Mouse (Mus musculus) neural tube, embryonic 15.5 days (tissue): ENCODE measurements around the gene Cep83. TPM values are rescaled to one million over a fixed set of nuclear protein-coding genes. Genes with fewer than 3 reads are reported as not detected.

Experiments used
- ATAC-seq: fragments of 200-750 bp; cut with Nextera tagmentation; 2 replicates; pipeline ENCODE4 v1.8.0; 2017; ENCODE audit warnings: mild to moderate bottlenecking, moderate TSS enrichment, moderate library complexity; ENCODE audit not compliant: low FRiP score
- H3K27ac ChIP-seq: fragments of 300-500 bp; sonication (generic); replicated peaks from 2 replicates; pipeline ENCODE4 v1.5.1; 2015; ENCODE audit warnings: mild to moderate bottlenecking, inconsistent platforms
- H3K27me3 ChIP-seq: fragments of 300-500 bp; sonication (generic); replicated peaks from 2 replicates; pipeline ENCODE4 v1.6.1; 2015; ENCODE audit warnings: inconsistent platforms
- H3K36me3 ChIP-seq: fragments of 300-500 bp; sonication (generic); 2 replicates; pipeline ENCODE4 v1.6.1; 2015; ENCODE audit warnings: inconsistent platforms
- H3K4me1 ChIP-seq: fragments of 300-500 bp; sonication (generic); 2 replicates; pipeline ENCODE4 v1.6.1; 2015; ENCODE audit warnings: inconsistent platforms
- H3K4me2 ChIP-seq: fragments of 300-500 bp; sonication (generic); 2 replicates; pipeline ENCODE4 v1.6.1; 2015; ENCODE audit warnings: inconsistent platforms, mild to moderate bottlenecking, moderate library complexity
- H3K4me3 ChIP-seq: fragments of 300-500 bp; sonication (generic); replicated peaks from 2 replicates; pipeline ENCODE4 v1.5.1; 2015; ENCODE audit warnings: mild to moderate bottlenecking, inconsistent platforms
- H3K9ac ChIP-seq: fragments of 300-500 bp; sonication (generic); replicated peaks from 2 replicates; pipeline ENCODE4 v1.6.1; 2015; ENCODE audit warnings: mild to moderate bottlenecking, inconsistent platforms
- H3K9me3 ChIP-seq: fragments of 300-500 bp; sonication (generic); replicated peaks from 2 replicates; pipeline ENCODE4 v1.6.1; 2016; ENCODE audit warnings: inconsistent platforms
- WGBS: fragments of 180-500 bp; shearing (Covaris S2); methylation state at CpG from one replicate; pipeline ENCODE4 v1.1.7; 2015; ENCODE audit warnings: mixed read lengths; 5-methylcytosine and 5-hydroxymethylcytosine counted together
- polyA plus RNA-seq: library from polyadenylated mRNA; unstranded; fragments of >200 nt; fragmentation: Nextera tagmentation; extraction: Ambion mirVana; gene quantifications from 2 replicates; pipeline ENCODE4 v1.2.1, GENCODE M21; 2015

The Cep83 gene
- polyA plus RNA-seq, 1 experiment from 2014 or later, result 21.9 TPM

DNA sequence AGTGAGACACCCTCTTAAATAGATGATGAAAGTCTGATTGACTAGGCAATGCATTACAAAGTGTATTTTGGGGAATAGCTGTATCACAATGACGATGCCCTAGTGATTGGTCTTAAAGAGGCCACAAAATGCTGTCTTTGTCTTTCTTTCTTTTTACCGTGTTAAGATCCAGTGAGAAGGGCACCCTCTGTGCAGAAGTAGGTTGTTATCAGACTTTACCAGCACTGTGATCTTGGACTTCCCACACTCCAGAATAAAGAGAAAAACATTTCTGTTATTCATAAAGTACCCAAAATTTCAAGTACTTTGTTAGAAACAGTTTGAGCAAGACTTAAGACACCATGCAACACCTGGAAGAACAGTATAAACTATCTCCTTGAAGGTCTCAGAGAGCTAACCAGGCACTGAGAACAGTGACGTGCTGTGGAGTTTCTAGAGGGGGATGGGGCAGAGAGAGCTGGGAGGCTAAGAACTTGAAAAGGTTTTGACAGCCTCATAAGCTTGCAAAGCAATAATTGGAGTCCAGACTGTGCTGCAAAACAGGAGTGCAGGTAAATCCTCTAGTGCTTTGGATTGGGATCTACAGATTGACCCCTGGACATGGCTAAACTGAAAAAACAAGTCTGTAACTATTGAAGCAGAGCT lies 92.3 kb downstream of the Cep83 start:
- H3K4me1 ChIP-seq, result no peaks in the 10 kb centered on the region
- no peak overlapping the region for H3K4me2 ChIP-seq
- no peak overlapping the region for H3K27ac ChIP-seq
- H3K4me3 ChIP-seq, result no peak overlapping the region
- 0 out of 2 replicates have a peak, but pooled peaks cover 9% of the 10 kb centered on the region for H3K36me3 ChIP-seq
- no peak overlapping the region for H3K9ac ChIP-seq
- H3K27me3 ChIP-seq, result no peaks in the 10 kb centered on the region
- ATAC-seq, result no peak
- H3K9me3 ChIP-seq, result no peaks in the 10 kb centered on the region
- WGBS, result 87% methylated on average over 3 of the region's 3 CpGs

DNA sequence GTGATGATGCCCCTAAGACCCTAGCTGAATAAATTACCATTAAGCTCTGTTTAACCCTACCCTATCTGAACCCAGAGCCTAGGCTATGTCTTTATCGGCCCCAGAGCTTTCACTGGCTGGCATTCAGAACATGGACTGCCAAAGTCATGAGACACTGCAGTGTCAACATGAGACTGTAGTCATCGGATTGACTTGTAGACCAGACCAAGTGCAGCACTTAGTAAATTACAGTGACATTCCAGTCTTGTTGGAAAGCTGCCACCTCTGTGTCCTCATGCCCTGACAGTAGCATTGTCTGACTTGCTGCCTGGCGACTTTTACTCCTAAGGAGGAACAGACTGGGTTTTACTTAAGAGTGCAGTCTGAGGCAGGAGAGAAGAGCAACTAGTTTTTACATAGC lies 100.8 kb downstream of the Cep83 start:
- Histone ChIP-seq H3K4me2 (no peak overlapping the region), H3K4me1 (no peaks in the 10 kb centered on the region), H3K4me3 (no peak overlapping the region), H3K9ac (no peak overlapping the region), H3K36me3 (peaks cover 20% of the 10 kb centered on the region), H3K9me3 (no peaks in the 10 kb centered on the region), H3K27me3 (no peaks in the 10 kb centered on the region), H3K27ac (no peak overlapping the region)
- 55% methylated on average over 3 of the region's 3 CpGs for WGBS
- ATAC-seq, result no peak

DNA sequence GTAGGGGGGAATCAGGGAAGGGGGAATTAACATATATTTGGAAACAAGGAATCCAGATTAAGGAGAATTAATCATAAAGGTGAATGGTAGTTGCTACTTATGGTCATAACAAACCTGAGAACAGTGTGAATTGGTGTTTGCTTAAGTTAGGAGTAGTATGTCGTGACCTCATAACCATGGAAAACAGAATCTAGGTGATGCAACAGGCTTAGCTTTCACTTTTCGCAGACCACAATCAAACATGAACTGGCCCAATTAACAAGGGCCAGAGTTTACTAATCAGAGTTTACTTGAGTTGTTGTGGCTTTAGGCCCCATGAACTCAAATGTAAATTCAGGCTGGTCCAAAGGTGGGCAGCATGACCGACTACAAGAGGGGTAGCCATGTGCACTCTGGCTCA lies 105.5 kb downstream of the Cep83 start:
- no peak overlapping the region for H3K4me2 ChIP-seq
- H3K9me3 ChIP-seq, result no peaks in the 10 kb centered on the region
- peaks cover 33% of the 10 kb centered on the region for H3K36me3 ChIP-seq
- no peaks in the 10 kb centered on the region for H3K4me1 ChIP-seq
- no peak for ATAC-seq
- H3K27me3 ChIP-seq, result no peaks in the 10 kb centered on the region
- H3K4me3 ChIP-seq, result no peak overlapping the region
- WGBS, result 96% methylated on average over 3 of the region's 3 CpGs
- H3K9ac ChIP-seq, result no peak overlapping the region
- no peak overlapping the region for H3K27ac ChIP-seq

DNA sequence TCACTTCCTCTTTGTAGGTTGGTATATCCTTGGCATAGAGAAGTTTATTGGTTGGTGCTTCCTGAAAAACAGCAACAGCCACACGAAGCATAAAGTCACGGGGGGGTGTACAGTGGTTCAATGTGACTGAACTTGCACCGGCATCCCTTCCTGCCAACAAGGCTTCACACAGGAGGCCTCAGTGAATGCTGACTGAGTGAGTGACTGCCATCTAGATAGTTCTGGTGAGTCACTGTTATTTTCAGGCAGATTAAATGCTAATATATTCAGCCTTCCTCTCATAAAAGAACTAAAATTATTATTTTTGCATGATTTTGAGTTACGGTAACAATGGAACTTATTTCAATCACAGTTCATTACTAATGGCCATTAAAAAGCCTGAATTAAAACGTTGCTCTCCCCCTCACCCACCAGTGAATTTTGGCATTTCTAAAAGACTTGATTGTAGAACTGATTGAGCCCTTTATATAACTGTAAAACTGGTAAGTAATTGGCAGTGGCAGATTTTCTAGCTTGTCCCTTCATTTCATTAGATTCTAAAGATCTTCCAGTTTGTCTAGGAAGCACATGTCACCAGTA lies 106.3 kb downstream of the Cep83 start:
- Histone ChIP-seq H3K27ac (no peak overlapping the region), H3K4me3 (no peak overlapping the region), H3K9ac (no peak overlapping the region), H3K4me1 (peaks cover 5% of the 10 kb centered on the region; the same call in 1 of the 2 replicates), H3K27me3 (no peaks in the 10 kb centered on the region), H3K36me3 (peaks cover 39% of the 10 kb centered on the region), H3K9me3 (no peaks in the 10 kb centered on the region), H3K4me2 (no peak overlapping the region)
- ATAC-seq, result no peak
- 89% methylated on average over 5 of the region's 5 CpGs for WGBS

DNA sequence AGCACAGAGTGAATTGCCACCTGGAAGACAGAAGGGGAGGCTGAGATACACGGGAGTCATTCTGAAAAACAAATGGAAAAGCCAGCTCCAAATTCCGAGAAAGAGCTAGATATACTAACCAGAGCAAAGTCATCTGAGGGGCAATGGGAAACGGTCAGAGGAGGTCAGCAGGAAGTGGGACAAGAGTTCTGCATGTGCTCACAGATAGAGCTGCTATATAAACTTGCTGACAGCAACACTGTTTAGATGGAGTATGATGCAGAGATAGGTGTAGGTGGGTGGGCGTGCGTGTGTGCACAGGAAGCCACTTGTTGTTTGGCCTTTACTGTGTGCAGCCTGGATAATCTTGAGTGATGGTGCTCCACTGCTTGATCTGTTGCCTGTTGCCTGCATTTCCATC lies 109.7 kb downstream of the Cep83 start:
- Histone ChIP-seq H3K9ac (no peak overlapping the region), H3K4me2 (no peak overlapping the region), H3K36me3 (peaks cover 42% of the 10 kb centered on the region), H3K4me3 (no peak overlapping the region), H3K27ac (no peak overlapping the region), H3K27me3 (no peaks in the 10 kb centered on the region), H3K4me1 (peaks cover 5% of the 10 kb centered on the region; the same call in 1 of the 2 replicates), H3K9me3 (no peaks in the 10 kb centered on the region)
- ATAC-seq, result no peak
- WGBS, result 70% methylated on average over 5 of the region's 5 CpGs

DNA sequence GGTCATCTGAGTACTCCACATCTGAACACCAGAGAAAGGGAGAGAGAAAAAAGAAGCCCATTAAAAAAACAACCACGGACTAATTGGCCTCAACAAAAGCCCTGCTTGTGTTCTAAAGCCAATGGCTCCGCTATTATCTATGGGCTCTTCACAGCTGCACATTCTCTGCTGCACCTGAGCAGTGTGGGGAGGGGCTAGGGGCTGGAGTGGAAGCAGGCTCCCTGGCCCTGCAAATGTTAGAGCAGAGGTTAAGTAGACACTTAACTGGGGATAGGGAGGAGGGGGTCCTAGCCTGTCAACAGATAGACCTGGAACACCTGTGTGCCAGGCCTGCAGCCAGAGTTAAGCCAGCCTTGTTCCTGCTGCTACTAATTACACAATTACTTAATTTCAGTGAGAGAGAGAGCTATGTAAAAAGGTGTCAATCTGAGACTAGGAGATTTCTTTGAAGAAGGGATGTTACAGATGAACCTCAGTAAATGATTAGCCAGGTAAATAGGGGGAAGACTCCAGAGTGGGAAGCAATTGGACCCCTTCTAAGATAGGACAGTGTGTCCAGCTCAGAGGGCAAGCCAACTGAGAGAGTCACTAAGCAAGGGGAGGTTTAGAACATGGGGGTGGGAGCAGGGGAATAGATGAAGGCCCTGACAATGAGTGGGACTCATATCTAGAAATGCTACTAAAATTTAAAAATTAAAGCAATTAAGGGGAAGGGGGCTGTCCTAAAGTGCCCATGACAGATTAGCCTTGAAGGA lies 111.2 kb downstream of the Cep83 start:
- Histone ChIP-seq H3K27ac (no peak overlapping the region), H3K4me2 (no peak overlapping the region), H3K27me3 (no peaks in the 10 kb centered on the region), H3K36me3 (peaks cover 32% of the 10 kb centered on the region), H3K9me3 (no peaks in the 10 kb centered on the region), H3K4me3 (no peak overlapping the region), H3K9ac (no peak overlapping the region), H3K4me1 (peaks cover 10% of the 10 kb centered on the region)
- WGBS, result 14% methylated on average over 2 of the region's 2 CpGs
- ATAC-seq, result 0 out of 2 replicates have a peak, but pooled peaks have one; percentile 38

DNA sequence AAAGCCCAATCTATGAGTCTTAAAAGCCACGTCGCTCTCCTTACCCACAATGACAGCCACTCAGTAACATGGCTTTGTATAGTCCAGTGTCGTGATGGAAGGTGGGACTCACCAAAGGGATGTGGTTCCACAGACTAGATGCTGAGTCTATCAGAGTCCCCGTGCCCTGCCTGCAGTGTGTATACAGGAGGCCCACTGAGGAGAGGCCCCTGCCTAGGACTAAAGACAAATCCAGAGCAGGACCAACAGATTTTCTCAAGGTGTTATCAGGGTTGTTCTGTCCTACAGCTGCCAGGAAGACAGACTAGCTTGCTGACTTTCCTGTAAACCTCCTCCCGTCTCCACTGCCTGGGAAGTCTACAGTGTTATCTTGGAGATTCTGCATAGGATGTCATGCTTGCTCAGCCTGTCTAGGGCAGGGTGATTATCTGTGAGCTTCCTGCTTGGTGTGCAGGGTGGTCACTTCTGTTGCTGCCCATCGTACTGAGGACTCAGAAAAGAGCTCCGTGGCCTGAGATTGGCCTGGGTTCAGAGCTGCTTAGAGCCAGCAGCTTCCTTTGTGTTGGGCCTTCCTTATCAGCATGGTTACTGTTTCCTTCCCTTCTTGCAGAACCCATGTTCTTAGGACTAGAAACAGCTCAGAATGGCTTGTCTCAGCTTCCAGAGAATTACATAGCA lies 112.4 kb downstream of the Cep83 start:
- H3K4me1 ChIP-seq, result peaks cover 17% of the 10 kb centered on the region
- WGBS, result 86% methylated on average over 7 of the region's 7 CpGs
- peaks cover 26% of the 10 kb centered on the region for H3K36me3 ChIP-seq
- no peak overlapping the region for H3K27ac ChIP-seq
- no peaks in the 10 kb centered on the region for H3K27me3 ChIP-seq
- H3K4me3 ChIP-seq, result no peak overlapping the region
- no peaks in the 10 kb centered on the region for H3K9me3 ChIP-seq
- H3K9ac ChIP-seq, result no peak overlapping the region
- no peak for ATAC-seq
- no peak overlapping the region for H3K4me2 ChIP-seq

DNA sequence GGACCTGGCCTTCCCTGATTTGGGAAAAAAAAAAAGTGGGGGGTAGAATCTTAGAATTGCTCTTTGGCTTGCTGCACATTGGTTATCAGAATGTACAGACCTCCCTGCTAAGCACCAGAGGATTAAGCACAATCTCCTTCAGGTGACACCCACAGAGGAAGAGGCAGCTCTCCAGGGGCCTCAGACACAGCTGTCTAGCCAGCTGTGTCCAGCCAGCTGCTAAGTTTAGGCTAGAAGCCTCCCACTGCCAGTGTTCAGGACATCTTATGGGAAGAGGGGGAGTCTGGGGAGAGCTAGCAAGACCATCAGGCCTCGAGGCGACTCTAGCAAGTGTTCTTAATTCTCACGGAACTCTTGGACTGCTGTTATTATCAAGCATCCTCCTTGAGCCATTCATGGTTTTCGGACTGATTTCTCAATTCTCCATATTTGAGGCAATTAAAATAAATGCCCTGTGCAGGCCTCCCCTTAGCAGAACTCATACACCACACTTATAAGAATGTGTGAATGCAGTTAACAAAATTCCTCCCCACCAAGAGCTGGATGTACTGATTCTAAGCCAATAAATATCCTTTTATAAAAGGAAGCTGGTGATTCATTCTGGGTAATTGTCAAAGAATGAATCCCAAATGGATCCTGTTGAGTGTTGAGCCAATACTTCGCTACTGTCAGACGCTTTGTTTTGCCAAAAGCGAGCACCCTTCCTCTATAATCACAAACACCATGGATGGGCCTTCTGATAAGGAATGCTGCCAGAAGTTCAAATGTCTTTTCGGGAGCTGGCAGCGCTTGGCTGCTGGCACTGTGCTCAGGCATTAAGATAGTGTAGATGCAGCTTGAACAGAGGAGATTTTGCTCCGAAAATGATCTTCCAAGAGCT lies 115.8 kb downstream of the Cep83 start:
- Histone ChIP-seq H3K4me1 (peaks cover 22% of the 10 kb centered on the region), H3K27me3 (no peaks in the 10 kb centered on the region), H3K9me3 (no peaks in the 10 kb centered on the region), H3K27ac (no peak overlapping the region), H3K9ac (no peak overlapping the region; the same call in 1 of the 2 replicates), H3K4me2 (no peak overlapping the region), H3K4me3 (no peak overlapping the region), H3K36me3 (peaks cover 10% of the 10 kb centered on the region; the same call in 1 of the 2 replicates)
- ATAC-seq, result no peak
- 73% methylated on average over 10 of the region's 10 CpGs for WGBS

DNA sequence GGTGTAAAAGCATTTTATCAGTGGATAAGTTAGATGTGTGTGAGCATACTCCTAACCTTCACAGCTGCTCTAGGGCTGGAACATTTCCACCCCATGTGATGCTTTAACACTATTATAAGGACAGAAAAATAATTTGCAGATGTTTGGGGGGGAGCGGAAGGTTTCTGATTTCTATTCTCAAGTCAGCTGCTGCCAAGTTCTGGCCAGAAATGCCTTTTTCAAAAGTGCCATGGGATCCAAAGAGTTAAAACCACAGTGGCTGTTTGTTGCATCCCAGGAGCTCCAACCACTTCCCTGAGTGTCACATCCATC lies 116.4 kb downstream of the Cep83 start:
- no peak overlapping the region for H3K27ac ChIP-seq
- WGBS, result 93% methylated on average over 1 of the region's 1 CpGs
- no peak overlapping the region for H3K9ac ChIP-seq
- ATAC-seq, result no peak
- no peaks in the 10 kb centered on the region for H3K9me3 ChIP-seq
- H3K27me3 ChIP-seq, result no peaks in the 10 kb centered on the region
- peaks cover 18% of the 10 kb centered on the region; the same call in 1 of the 2 replicates for H3K4me1 ChIP-seq
- no peak overlapping the region for H3K4me2 ChIP-seq
- H3K4me3 ChIP-seq, result no peak overlapping the region
- peaks cover 7% of the 10 kb centered on the region; the same call in 1 of the 2 replicates for H3K36me3 ChIP-seq

DNA sequence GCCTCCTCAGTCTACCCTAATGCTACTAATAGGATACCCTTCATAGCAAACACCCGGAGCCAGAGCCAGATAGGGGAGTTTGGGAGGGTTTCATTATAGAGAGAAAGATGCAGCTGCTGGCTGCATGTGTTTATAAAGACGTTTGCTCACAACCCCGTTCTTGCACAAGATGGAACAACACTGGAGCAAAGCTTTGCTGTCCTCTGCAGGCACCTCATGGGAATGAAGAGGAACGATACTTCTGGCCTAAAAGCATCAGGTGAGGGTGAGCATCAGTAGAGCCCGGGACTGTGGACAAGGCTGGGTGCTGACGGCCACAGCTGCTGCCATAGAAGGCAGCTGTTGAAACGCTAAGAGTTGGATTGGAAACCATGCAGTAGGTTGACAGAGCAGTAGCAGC lies 118.9 kb downstream of the Cep83 start:
- no peak overlapping the region for H3K27ac ChIP-seq
- H3K9me3 ChIP-seq, result no peaks in the 10 kb centered on the region
- H3K4me3 ChIP-seq, result no peak overlapping the region
- H3K9ac ChIP-seq, result no peak overlapping the region
- peaks cover 5% of the 10 kb centered on the region; the same call in 1 of the 2 replicates for H3K36me3 ChIP-seq
- H3K4me1 ChIP-seq, result peaks cover 25% of the 10 kb centered on the region
- no peak for ATAC-seq
- H3K27me3 ChIP-seq, result no peaks in the 10 kb centered on the region; the same call in 1 of the 2 replicates
- no peak overlapping the region for H3K4me2 ChIP-seq
- 79% methylated on average over 7 of the region's 7 CpGs for WGBS

DNA sequence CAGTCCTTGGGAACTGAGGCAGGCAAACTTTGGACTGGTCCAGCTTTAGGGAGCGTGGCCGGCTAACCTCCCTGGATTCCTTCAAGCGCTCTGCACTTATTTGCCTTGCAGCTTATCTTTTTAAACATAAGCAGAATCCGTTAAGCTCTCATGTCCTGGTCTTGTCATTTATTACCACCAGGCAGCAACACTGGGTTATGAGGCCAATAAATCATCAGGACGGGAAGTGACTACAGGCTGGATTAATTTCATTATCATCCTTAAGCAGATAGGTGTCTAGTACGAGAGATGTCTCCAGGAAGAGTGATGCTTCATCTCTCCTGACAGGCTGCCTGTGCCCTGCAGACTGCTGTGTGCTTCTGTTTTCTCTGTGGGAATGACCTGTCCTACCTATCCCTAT lies 119.8 kb downstream of the Cep83 start:
- 52% methylated on average over 6 of the region's 6 CpGs for WGBS
- Histone ChIP-seq H3K27me3 (no peaks in the 10 kb centered on the region; the same call in 1 of the 2 replicates), H3K9ac (no peak overlapping the region), H3K36me3 (peaks cover 4% of the 10 kb centered on the region; the same call in 1 of the 2 replicates), H3K4me1 (peaks cover 31% of the 10 kb centered on the region), H3K27ac (no peak overlapping the region), H3K4me2 (no peak overlapping the region), H3K4me3 (no peak overlapping the region), H3K9me3 (no peaks in the 10 kb centered on the region)
- ATAC-seq, result no peak
